Mouse (Mus musculus) right cerebral cortex, postnatal 25 days (tissue): ENCODE results near the gene Pea15a.
"Not testable (repeated sequence)": the region's sequence is repeated elsewhere in the genome, so short reads cannot be mapped to it uniquely, and the experiment has no call there.

Source experiments
- DNase-seq: peaks from one replicate; pipeline ENCODE4 v3.0.0; 2022

The Pea15a gene

DNA sequence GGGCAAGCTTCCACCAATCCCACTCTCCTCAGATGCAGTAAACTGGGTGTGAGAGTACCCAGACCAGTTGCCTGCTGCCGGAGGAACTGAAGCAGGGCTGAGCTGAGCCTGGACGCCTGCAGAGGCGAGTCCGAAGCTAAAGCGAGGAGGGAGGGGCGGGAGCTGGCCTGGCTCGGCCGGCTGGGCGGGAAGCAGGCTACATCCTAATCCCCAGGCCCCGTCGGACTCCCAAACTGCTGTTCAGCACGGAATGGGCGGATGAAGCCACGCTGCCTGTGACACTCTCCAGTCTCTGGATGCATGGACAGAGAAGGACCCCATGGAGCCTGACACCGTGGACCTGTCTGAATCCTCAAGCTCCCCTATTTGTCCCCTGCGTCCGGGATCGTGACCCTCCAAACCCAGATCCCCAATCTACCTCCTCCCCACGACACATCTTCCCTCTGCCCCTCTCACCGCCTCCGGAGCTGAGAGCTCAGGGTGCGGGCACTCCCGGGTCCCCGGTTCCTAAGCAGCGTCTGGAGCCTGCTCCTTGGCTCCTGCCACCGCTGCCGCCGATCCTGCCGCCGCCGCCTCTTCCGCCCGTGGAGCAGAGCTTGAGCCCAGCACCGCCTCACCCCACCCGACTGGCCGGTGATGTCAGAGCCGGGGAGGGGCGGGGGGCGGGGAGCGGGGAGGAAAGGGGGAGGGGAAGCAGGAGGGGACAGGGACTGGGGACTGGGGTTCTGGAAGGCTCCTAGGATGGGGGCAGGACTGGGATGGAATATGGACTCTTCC lies at the start of gene Pea15a:
TSS of gene Pea15a (minus strand) at position 664 of the 777 bp plus-strand sequence.
- peak; percentile 86 for DNase-seq

DNA sequence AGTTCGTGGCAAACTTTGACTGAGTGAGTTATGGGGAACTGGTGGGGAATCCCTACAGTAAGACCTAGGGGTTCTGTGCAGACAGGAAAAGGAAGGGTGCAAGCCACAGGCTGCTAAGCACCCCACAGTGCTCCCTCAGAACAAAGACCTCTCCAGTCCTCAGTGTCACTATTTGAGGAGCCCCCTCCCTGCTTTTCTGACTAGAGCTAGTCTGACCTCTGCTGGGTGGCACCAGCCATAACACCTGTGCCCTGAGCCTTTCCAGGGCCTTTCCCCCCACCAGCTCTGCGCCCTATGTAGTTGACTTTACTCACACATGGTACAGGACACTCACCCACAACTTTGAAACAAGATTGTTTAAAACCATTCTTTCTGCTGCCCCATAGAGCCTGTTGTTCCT lies 41.1 kb upstream of the Pea15a start:
- no peak for DNase-seq

DNA sequence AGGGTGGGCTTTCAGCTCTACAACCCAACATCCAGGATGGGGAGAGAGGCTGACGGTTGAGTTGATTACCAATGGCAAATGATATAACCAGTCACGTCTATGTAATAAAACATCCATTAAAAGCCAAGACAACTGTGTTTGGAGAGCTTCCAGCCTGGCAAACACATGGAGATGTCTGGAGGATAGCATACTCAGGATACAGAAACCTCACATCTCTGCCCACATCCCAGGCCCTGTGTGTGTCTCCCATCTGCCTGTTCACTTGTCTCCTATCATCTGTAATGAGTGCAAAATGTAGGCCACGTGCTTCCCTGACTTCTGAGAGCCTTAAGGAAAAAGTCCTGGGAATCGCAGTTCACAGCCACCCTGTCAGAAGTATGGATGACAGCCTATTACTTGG lies 40.6 kb upstream of the Pea15a start:
- no peak for DNase-seq

DNA sequence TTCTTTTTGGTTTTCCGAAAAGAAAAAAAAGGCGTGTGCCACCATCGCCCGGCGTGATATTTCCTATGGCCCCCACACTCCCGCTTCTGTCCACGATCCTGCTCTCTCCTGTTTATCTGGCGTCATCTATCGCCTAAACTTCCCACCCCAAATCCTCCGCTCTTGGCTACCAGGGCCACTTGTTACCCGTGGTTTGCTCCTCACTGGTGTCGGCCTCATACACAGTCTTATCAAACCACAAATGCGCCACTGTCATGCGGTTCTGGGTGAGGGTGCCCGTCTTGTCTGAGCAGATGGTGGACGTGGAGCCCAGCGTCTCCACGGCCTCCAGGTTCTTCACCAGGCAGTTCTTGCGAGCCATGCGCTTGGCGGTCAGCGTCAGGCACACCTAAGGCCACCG lies 38.0 kb upstream of the Pea15a start:
- not testable (repeated sequence) for DNase-seq

DNA sequence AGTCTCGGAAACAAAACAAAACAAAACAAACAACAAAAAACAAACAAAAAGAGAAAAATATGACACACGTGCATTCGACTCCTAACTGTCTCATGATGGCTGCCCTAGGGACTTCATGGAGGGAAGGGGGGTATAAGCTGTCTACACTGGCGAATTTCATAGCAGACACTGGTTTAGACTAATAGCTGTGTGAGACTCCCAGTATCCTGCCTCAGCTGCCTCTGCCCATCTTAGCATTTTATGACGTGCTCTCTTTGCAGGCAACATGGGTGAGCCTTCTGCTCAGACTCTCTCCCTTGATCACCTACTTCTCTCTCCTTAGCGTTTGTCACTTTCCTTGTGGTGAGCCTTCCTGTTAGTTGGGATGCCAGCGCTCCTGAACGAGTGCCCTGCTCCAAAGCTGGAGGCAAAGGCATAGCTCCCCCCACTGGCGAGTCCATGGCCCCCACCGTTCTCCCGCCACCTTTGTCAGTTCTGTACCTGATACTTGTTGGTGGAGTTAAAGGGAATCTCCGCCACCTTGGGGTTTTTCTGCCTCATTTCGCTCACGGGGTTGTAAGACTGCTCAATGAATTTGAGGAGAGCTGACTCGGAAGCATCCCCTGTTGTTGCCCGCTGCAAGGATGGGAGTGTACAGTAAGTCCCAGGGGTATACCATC lies 37.1 kb upstream of the Pea15a start:
- no peak for DNase-seq

DNA sequence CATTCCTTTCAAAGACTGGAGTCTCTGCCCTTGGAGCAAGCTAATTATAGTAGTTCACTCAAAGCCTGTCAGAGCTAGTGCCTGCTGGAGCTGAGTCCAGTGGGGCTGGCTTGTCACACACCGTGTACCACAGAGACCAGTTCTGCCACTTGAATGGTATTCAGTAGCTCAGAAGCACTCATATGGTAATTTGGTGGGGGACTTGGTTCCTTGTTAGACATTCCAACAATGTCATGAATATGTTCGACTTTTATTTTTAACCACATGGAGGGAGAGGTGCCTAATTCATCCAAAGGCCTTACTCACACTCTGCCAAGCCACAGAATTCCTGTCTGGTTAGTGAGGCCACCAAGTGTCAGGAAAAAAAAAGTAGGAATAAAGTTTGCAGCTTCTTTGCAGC lies 35.8 kb upstream of the Pea15a start:
- no peak for DNase-seq

- no peak for DNase-seq
Observed at GRCm38 (mm10) chr1:172240945-172241708, 34.5 kb upstream of the Pea15a start.

- no peak for DNase-seq
Observed at GRCm38 (mm10) chr1:172229215-172229614, 22.6 kb upstream of the Pea15a start.

DNA sequence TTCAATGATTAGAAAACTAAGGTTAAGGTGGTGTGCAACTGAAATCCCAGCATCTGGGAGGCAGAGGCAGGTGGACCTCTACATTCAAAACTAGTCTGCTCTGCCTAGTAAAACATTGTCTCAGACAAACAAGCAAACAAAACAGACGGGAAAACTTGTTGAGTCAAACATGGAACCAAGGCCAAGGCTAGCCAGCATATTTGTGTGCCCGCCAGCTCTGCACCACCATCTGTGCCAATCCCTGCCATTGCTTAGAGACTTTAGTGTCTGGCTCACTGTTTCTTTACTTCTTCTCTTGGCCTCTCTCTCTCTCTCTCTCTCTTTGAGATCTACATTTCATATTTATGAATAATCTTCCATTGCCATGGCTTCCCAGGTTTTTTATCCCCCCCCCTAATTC lies 21.6 kb upstream of the Pea15a start:
- DNase-seq, result no peak

- DNase-seq, result no peak
Observed at GRCm38 (mm10) chr1:172221297-172222063, 14.9 kb upstream of the Pea15a start.

DNA sequence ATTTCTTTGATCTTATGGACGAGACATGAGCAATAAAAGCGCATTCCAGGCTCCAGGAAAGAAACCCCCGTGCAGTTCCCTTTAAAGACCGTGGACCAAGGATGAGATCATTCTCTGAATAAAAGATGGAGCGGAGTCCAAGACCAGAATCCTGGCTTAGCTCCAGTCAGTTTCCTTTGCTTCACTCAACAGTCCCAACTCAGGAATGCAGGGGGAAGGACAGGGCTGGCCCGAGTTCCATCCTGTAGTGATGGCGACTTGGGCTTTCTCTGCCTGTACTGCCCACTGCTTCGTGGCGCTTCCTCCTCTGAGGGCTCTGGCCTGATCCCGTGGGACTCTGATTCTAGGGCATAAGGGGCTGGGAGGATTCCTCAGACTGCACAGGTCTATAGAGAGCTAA lies 13.8 kb upstream of the Pea15a start:
- DNase-seq, result peak; percentile 23

GRCm38 (mm10) chr1:172219451-172220406 lies 13.1 kb upstream of the Pea15a start, which contains the start of gene Casq1:
Gene Casq1, minus strand, starts transcription at chr1:172219868.
- no peak for DNase-seq

DNA sequence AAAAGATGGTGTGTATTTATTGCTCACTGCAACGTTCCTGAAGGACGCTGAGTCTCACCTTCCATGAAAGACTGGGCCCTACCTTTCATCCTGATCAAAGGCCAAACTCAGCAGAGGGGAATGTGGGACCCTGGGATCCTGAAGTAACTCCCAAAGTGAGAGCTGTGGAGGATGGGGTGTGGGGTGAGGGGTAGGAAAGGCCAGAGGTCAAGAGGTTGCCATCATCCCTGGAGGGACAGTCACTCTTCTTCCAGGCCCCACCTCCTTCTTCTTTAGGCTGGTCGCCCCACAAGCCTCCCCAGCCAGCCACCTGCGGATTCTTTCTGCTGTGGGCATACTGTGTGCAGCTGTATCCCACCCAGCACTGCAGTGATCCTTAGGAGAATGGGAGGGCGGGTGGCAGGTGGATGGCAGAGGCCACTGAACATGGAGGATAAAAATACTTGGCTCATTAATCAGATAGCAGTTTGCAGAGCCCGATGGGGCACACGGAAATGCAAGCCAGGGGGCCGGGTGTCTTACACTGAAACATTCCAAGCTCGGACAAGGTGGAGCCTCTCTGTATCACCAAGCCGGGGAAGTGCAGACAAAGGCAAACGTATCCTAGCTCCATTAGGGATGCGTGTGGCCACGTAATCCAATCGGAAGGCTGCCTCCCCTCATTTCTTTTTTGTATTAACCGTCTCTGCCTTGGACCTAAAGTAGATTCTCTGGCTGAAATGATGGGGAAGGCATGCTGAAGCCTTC lies 11.7 kb upstream of the Pea15a start:
- DNase-seq, result no peak

DNA sequence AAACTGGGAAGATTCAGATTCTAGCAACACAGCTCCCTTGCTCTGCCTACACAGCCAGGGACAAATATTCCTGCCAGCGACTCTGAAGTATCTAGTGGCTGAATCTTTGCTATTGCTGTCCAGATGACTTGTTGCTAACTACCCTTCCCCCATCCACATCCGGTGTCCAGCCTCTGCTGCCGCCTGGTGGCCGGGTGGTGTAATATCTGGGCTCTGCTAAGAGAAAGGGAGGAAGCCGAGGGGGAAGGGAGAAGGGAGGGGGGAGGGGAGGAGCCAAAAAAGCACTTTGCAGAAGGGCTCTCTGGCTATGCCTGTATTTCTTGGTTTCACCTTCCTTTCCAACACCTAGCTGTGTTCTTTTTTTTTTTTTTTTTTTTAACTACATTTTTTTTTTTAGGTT lies 10.5 kb upstream of the Pea15a start:
- DNase-seq, result peak; percentile 90

GRCm38 (mm10) chr1:172214748-172215147 lies 8.1 kb upstream of the Pea15a start:
- no peak for DNase-seq

DNA sequence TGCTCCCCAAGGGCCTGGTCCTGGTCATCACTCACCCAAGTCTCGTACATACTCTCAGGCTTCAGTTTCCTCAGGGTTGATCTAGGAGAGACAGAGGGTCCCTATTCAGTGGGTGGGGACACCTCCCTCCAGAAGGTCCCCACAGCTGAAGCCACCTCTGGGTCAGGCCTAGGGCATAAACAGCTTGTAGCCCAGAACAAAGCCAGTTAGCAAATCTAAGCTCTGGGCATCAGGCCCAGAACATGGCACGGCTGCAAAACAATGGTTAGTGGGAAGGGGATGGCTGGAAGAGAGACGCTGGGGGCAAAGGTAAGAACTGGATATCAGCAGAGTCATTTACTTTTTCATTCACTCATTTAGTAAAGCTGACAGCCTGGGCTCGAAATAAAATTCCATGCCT lies 7.2 kb upstream of the Pea15a start:
- no peak for DNase-seq

DNA sequence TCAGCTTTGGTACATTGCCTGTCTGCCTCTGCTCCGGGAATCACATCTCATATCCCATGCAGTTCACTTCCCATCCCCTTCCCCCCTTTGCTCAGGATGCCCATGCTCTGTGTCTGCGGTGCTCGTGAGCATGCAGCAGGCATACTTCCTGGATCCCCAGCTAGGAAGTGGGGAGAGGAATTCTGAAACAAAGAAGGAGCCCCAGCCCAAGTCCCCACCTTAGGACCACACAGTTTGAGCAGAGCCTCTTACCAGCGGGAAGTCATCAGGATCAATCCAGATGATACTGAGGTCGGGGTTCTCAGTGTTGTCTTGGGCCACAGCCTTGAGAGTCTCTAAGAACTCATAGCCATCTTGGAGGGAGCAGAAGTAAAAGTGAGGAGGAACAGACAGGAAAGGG lies 6.2 kb upstream of the Pea15a start:
- no peak for DNase-seq

DNA sequence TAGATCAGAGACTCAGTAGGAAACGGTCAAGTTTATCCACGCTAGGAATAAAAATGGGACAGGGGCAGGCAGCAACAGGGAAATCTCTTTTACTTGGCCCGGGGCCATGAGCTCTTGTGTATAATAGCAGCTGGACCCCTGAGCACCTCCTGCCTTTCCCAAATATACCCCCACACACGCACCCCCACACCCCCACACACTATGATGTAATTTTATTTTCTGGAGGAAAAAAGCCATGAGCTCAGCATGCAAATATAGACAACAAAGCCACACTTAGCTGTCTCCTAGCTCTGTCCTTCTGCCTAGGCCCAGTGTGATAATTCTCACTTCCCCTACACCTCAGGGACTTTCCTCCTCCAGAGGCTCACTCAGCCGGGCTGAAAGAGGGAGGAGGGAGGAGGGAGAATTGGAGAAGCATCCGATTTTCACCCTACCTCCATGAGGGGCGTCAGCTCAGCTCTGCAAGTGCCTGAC lies 544 bp upstream of the Pea15a start:
- peak; percentile 38 for DNase-seq

DNA sequence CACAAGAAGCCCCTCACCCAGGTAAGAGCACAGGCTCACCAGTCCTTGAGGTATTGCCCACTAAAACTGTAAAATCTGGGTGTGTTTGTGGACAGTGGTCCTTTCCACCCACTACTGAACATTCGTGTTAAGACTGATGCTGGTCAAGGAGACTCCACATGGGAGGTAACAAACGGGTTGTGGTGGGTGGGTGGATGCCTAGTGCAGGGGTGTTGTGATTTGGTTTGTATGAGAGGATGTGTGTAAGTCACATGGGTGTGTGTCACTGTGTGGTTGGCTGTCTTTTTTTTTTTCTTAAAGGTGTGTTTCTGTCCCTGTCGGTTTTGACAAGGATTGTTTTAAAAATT lies 890 bp downstream of the Pea15a start:
- DNase-seq, result peak; percentile 39

- peak; percentile 47 for DNase-seq
Observed at GRCm38 (mm10) chr1:172204814-172205740, 1.5 kb downstream of the Pea15a start.
